Mouse (Mus musculus): Measurements from ENCODE around the gene Phf11a.
A peak's percentile ranks its signal among the peaks of the same experiment; 100 is the strongest.
"Not testable (repeated sequence)": the region's sequence is repeated elsewhere in the genome, so short reads cannot be mapped to it uniquely, and the experiment has no call there.

The Phf11a gene

GRCm38 (mm10) chr14:59297391-59297790, at the start of gene Phf11a:
Phf11a (minus strand) TSS chr14:59297522.
- DNase-seq, result not testable (repeated sequence)

- peak; percentile 9 for DNase-seq
These were observed 43.9 kb upstream of the Phf11a start, which contains the start of gene Phf11b for GRCm38 (mm10) chr14:59341189-59341588. Phf11b (minus strand) TSS chr14:59341351.

GRCm38 (mm10) chr14:59339541-59339940, 42.2 kb upstream of the Phf11a start:
- no peak for DNase-seq

GRCm38 (mm10) chr14:59336056-59336455, 38.7 kb upstream of the Phf11a start:
- DNase-seq, result not testable (repeated sequence)

- DNase-seq, result peak; percentile 19
These were observed 33.2 kb upstream of the Phf11a start for GRCm38 (mm10) chr14:59330499-59330898.

- DNase-seq, result not testable (repeated sequence)
These were observed 22.6 kb upstream of the Phf11a start for GRCm38 (mm10) chr14:59319970-59320369.

GRCm38 (mm10) chr14:59319036-59319435, 21.7 kb upstream of the Phf11a start:
- not testable (repeated sequence) for DNase-seq

GRCm38 (mm10) chr14:59291769-59292168, 5.6 kb downstream of the Phf11a start:
- not testable (repeated sequence) for DNase-seq

- DNase-seq, result not testable (repeated sequence)
These were observed 22.4 kb downstream of the Phf11a start for GRCm38 (mm10) chr14:59274961-59275360.

GRCm38 (mm10) chr14:59260056-59260455, 37.3 kb downstream of the Phf11a start, which contains the start of gene Gm6904:
Gm6904 (minus strand) TSS chr14:59260216.
- peak; percentile 11 for DNase-seq

GRCm38 (mm10) chr14:59255861-59256260, 41.5 kb downstream of the Phf11a start:
- DNase-seq, result not testable (repeated sequence)

GRCm38 (mm10) chr14:59250350-59250749, 47.0 kb downstream of the Phf11a start:
- DNase-seq, result not testable (repeated sequence)

- no peak for DNase-seq
These were observed 63.7 kb downstream of the Phf11a start for GRCm38 (mm10) chr14:59233635-59234034.

- peak; percentile 16 for DNase-seq
These were observed 65.3 kb downstream of the Phf11a start for GRCm38 (mm10) chr14:59232003-59232402.

GRCm38 (mm10) chr14:59230331-59230966, 66.9 kb downstream of the Phf11a start:
- no peak for DNase-seq

GRCm38 (mm10) chr14:59229822-59230221, 67.5 kb downstream of the Phf11a start:
- DNase-seq, result no peak

Measured in thymus, postnatal 4 days (tissue).